Mouse (Mus musculus) kidney, postnatal 0 days (tissue): ENCODE data around the gene Gm20388. TPM values are rescaled to one million over a fixed set of nuclear protein-coding genes. Genes with fewer than 3 reads are reported as not detected.

ENCODE experiments used
- ATAC-seq: fragments of 200-750 bp; cut with Nextera tagmentation; replicated peaks from 2 replicates; pipeline ENCODE4 v1.8.0; 2017; ENCODE audit warnings: low read depth, moderate number of reproducible peaks, moderate TSS enrichment, moderate library complexity; ENCODE audit not compliant: low FRiP score
- DNase-seq: peaks from one replicate; pipeline ENCODE4 v3.0.0-alpha.2; 2016; ENCODE audit warnings: low spot score
- H3K27ac ChIP-seq: fragments of 300-500 bp; sonication (generic); 2 replicates; pipeline ENCODE4 v1.5.1; 2014; ENCODE audit warnings: mild to moderate bottlenecking
- H3K27me3 ChIP-seq: fragments of 300-500 bp; sonication (generic); 2 replicates; pipeline ENCODE4 v1.6.1; 2014; ENCODE audit warnings: low read length, mixed read lengths; ENCODE audit not compliant: insufficient read depth
- H3K36me3 ChIP-seq: fragments of 300-500 bp; sonication (generic); 2 replicates; pipeline ENCODE4 v1.6.1; 2014; ENCODE audit warnings: low read length, mixed read lengths; ENCODE audit not compliant: insufficient read depth
- H3K4me1 ChIP-seq: fragments of 300-500 bp; sonication (generic); replicated peaks from 2 replicates; pipeline ENCODE4 v1.6.1; 2014; ENCODE audit warnings: antibody characterized with exemption, low read length, mixed read lengths; ENCODE audit not compliant: insufficient read depth
- H3K4me2 ChIP-seq: fragments of 300-500 bp; sonication (generic); 2 replicates; pipeline ENCODE4 v1.6.1; 2014; ENCODE audit warnings: mild to moderate bottlenecking, low read length, moderate library complexity, mixed read lengths
- H3K4me3 ChIP-seq: fragments of 300-500 bp; sonication (generic); replicated peaks from 2 replicates; pipeline ENCODE4 v1.5.1; 2014; ENCODE audit warnings: low read depth, low read length
- H3K9ac ChIP-seq: fragments of 300-500 bp; sonication (generic); 2 replicates; pipeline ENCODE4 v1.6.1; 2014; ENCODE audit warnings: low read depth, low read length
- H3K9me3 ChIP-seq: fragments of 300-500 bp; sonication (generic); replicated peaks from 2 replicates; pipeline ENCODE4 v1.6.1; 2016; ENCODE audit warnings: low read length, inconsistent platforms, mixed read lengths
- CTCF ChIP-seq: IDR thresholded peaks from 2 replicates; pipeline ENCODE4 v1.5.1; 2016; ENCODE audit warnings: antibody characterized with exemption, low read depth, mild to moderate bottlenecking, moderate library complexity
- WGBS: fragments of 180-500 bp; shearing (Covaris S2); extraction: QIAGEN DNeasy Blood & Tissue Kit; methylation state at CpG from one replicate; pipeline ENCODE4 v1.1.7; 2014; 5-methylcytosine and 5-hydroxymethylcytosine counted together
- polyA plus RNA-seq: library from polyadenylated mRNA; unstranded; fragments of >200 nt; fragmentation: Nextera tagmentation; extraction: Ambion mirVana; gene quantifications from 2 replicates; pipeline ENCODE4 v1.2.1, GENCODE M21; 2015

Gene Gm20388
- polyA plus RNA-seq, 1 experiment from 2014 or later: not detected

GRCm38 (mm10) chr8:124193992-124194391 lies 4283.4 kb downstream of the Gm20388 start:
- H3K4me3 ChIP-seq: no peak overlapping the region
- H3K4me2 ChIP-seq: no peak overlapping the region
- no peaks in the 10 kb centered on the region for H3K27me3 ChIP-seq
- H3K9me3 ChIP-seq: no peaks in the 10 kb centered on the region
- peaks cover 6% of the 10 kb centered on the region; the same call in 1 of the 2 replicates for H3K4me1 ChIP-seq
- ATAC-seq: no peak
- no peaks in the 10 kb centered on the region for H3K36me3 ChIP-seq
- H3K9ac ChIP-seq: no peak overlapping the region
- no peak for TF ChIP-seq CTCF
- no peak for DNase-seq
- H3K27ac ChIP-seq: no peak overlapping the region
- 78% methylated on average over 5 of the region's 5 CpGs for WGBS

- Histone ChIP-seq H3K4me1 (peaks cover 6% of the 10 kb centered on the region; the same call in 1 of the 2 replicates), H3K9me3 (no peaks in the 10 kb centered on the region), H3K4me3 (no peak overlapping the region), H3K36me3 (no peaks in the 10 kb centered on the region), H3K4me2 (no peak overlapping the region), H3K9ac (no peak overlapping the region), H3K27ac (no peak overlapping the region), H3K27me3 (no peaks in the 10 kb centered on the region)
- peak; percentile 63 for DNase-seq
- no peak for TF ChIP-seq CTCF
- 13% methylated on average over 5 of the region's 5 CpGs for whole genome bisulfite sequencing
- ATAC-seq: no peak
Observed at GRCm38 (mm10) chr8:124196195-124196594, 4285.6 kb downstream of the Gm20388 start.

GRCm38 (mm10) chr8:124196797-124197196 lies 4286.2 kb downstream of the Gm20388 start:
- DNase-seq (no peak), ATAC-seq (no peak)
- Histone ChIP-seq H3K9me3 (no peaks in the 10 kb centered on the region), H3K4me3 (no peak overlapping the region), H3K4me1 (peaks cover 6% of the 10 kb centered on the region; the same call in 1 of the 2 replicates), H3K4me2 (no peak overlapping the region), H3K36me3 (no peaks in the 10 kb centered on the region), H3K27ac (no peak overlapping the region), H3K27me3 (no peaks in the 10 kb centered on the region), H3K9ac (no peak overlapping the region)
- WGBS: 26% methylated on average over 5 of the region's 5 CpGs
- TF ChIP-seq CTCF: no peak

DNA sequence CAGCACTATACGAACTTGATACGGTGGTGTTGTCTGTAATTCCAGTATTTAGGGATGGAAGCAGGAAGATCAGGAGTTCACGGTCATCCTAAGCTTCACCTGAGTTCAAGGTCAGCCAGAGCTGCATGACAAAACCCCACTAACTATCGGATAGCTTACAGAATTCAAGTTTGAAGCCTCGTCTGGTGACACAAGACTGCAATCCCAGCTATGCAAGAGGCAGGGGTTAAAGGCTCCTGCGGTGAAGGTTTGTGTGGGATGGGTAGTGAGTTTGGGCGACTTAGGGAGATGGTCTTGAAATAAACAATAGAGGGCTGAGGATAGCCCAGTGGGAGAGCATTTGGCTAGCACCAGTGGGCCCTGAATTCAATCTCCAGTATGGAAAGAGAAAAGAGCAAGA lies 4287.6 kb downstream of the Gm20388 start:
- Histone ChIP-seq H3K4me2 (no peak overlapping the region), H3K4me1 (peaks cover 6% of the 10 kb centered on the region; the same call in 1 of the 2 replicates), H3K9me3 (no peaks in the 10 kb centered on the region), H3K4me3 (no peak overlapping the region), H3K9ac (no peak overlapping the region), H3K27ac (no peak overlapping the region), H3K27me3 (no peaks in the 10 kb centered on the region), H3K36me3 (no peaks in the 10 kb centered on the region)
- ATAC-seq: no peak
- no peak for DNase-seq
- WGBS: 79% methylated on average over 7 of the region's 7 CpGs
- no peak for TF ChIP-seq CTCF

DNA sequence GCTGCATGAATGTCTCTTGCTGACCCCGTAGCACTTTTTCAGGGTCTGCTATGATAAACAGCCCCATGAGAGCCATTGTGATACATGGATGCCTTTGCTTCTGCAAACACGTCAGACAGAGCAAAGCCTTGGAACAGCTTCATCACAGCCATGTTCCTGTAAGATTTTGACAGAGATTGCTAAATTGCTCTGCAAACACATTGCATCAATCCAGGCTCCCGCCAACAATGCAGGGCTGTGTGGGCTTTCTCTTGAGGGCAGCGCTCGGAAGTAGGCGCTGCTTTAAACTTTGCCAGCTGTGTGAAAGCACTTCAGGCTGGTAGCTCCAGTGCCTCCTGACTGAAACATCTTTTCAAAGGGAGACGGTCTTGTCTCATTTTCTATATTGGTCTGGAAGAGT lies 4289.8 kb downstream of the Gm20388 start:
- H3K4me1 ChIP-seq: peaks cover 6% of the 10 kb centered on the region; the same call in 1 of the 2 replicates
- DNase-seq (no peak), ATAC-seq (no peak)

DNA sequence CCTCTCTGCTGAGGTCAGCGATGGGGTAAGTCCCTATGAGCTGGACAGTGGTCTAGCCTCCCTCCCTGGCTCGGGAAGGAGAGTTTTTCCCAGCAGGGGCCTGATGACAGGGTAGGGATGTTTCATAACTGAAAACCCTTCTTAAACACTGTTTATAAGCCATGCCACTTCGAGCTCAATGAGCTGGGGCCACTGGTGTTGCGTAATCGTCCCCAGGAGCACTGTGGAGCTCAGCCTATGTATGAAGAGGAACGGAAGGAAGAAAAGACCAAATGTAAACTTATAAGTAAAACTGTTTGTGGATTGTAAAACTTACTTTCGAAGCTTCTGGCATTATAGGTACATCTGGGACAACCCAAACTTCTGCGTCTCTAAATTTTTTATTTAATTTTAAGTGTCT lies 4291.1 kb downstream of the Gm20388 start:
- no peaks in the 10 kb centered on the region for H3K9me3 ChIP-seq
- no peak overlapping the region for H3K27ac ChIP-seq
- 78% methylated on average over 8 of the region's 8 CpGs for WGBS
- no peak for TF ChIP-seq CTCF
- no peak overlapping the region for H3K4me2 ChIP-seq
- no peak overlapping the region for H3K4me3 ChIP-seq
- DNase-seq (no peak), ATAC-seq (no peak)
- no peaks in the 10 kb centered on the region for H3K36me3 ChIP-seq
- peaks cover under 1% of the 10 kb centered on the region; the same call in 1 of the 2 replicates for H3K4me1 ChIP-seq
- H3K9ac ChIP-seq: no peak overlapping the region
- H3K27me3 ChIP-seq: no peaks in the 10 kb centered on the region

More for the DNA sequence above, 4289.8 kb downstream of the Gm20388 start:
- Histone ChIP-seq H3K36me3 (no peaks in the 10 kb centered on the region), H3K27me3 (no peaks in the 10 kb centered on the region), H3K9ac (no peak overlapping the region), H3K4me3 (no peak overlapping the region), H3K9me3 (no peaks in the 10 kb centered on the region), H3K27ac (no peak overlapping the region), H3K4me2 (no peak overlapping the region)
- no peak for TF ChIP-seq CTCF
- WGBS: 61% methylated on average over 7 of the region's 7 CpGs

DNA sequence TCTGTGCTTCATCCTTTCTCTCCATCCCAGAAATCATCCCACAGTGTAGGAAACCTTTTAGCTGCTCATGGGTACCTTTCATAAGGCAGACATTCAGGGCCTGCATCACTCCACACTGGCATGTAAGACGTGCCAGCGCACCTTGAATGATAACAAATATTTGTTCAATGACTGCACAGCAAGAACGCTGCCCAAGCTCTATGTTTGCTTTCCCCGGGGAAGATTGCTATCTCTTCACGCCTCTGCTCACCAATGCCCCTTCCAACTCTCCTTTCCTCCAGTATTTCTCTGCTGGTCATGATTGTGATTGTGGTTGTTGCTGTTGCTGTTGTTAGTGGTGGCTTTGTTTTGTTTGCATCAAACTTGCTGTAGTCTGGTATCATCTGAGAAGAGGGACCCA lies 4292.3 kb downstream of the Gm20388 start:
- H3K36me3 ChIP-seq: no peaks in the 10 kb centered on the region
- H3K4me1 ChIP-seq: no peaks in the 10 kb centered on the region
- H3K4me2 ChIP-seq: no peak overlapping the region
- ATAC-seq: no peak
- no peak overlapping the region for H3K4me3 ChIP-seq
- TF ChIP-seq CTCF: no peak
- no peak overlapping the region for H3K9ac ChIP-seq
- 63% methylated on average over 5 of the region's 5 CpGs for WGBS
- H3K9me3 ChIP-seq: no peaks in the 10 kb centered on the region
- no peak for DNase-seq
- H3K27me3 ChIP-seq: no peaks in the 10 kb centered on the region
- H3K27ac ChIP-seq: no peak overlapping the region
